ENCODE assay signal across 22 mouse cellular contexts in the genomic region with DNA sequence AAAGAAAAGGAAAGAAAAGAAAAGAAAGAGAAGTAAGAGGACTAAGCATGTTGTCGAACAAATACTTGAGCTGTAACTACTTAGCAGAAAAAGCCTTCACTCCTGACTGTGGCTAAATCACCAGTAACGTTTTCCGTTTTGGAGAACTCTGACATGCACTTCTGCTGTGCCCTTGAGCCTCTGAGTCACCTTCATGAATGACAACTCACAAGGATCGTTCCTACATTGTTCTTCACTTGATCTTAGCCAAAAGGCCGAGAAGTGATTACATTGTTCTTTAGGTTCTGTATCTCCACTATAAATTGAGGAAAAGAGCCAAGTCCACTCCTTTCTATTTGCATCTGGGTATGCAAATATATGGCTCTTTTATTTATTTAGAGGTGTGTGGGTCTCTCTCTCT. TPM values are rescaled to one million over a fixed set of nuclear protein-coding genes. Genes with fewer than 3 reads are reported as not detected.
"Had no signal": no experiment of that assay in that cellular context is flagged by ENCODE, and none has a peak within 500 bp of the region (broad histone marks: within the 10 kb centered on the region; RNA-seq: fewer than 3 reads in every experiment).

No protein-coding gene starts in this region.

- DNase-seq: lung, adult 18-20 months; lung, postnatal 14 days; lung, postnatal 36 days; right cerebral cortex, postnatal 14 days; thymus, adult 2 months; thymus, postnatal 25 days; thymus, postnatal 4 days had no signal

- H3K27me3 ChIP-seq: lung, embryonic 15.5 days; midbrain, embryonic 13.5 days; midbrain, embryonic 15.5 days; neural tube, embryonic 12.5 days; stomach, embryonic 15.5 days had no signal

- H3K4me3 ChIP-seq: lung, embryonic 15.5 days; megakaryocyte, embryonic 14.5 days; midbrain, embryonic 13.5 days; midbrain, embryonic 15.5 days; neural tube, embryonic 12.5 days; stomach, embryonic 15.5 days had no signal

- H3K27ac ChIP-seq: lung, embryonic 15.5 days; macrophage; midbrain, embryonic 13.5 days; midbrain, embryonic 15.5 days; neural tube, embryonic 12.5 days; stomach, embryonic 15.5 days; stomach, postnatal 0 days had no signal

- H3K4me1 ChIP-seq: lung, embryonic 15.5 days; megakaryocyte, embryonic 14.5 days; midbrain, embryonic 13.5 days; midbrain, embryonic 15.5 days; neural tube, embryonic 12.5 days; stomach, embryonic 15.5 days had no signal

- ATAC-seq: lung, postnatal 0 days; midbrain, embryonic 13.5 days; midbrain, embryonic 15.5 days had no signal

- H3K36me3 ChIP-seq: lung, embryonic 15.5 days; midbrain, embryonic 13.5 days; midbrain, embryonic 15.5 days; neural tube, embryonic 12.5 days; stomach, embryonic 15.5 days had no signal

- H3K9me3 ChIP-seq: lung, embryonic 15.5 days; megakaryocyte, embryonic 14.5 days; midbrain, embryonic 13.5 days; midbrain, embryonic 15.5 days; neural tube, embryonic 12.5 days; stomach, embryonic 15.5 days had no signal

- H3K9ac ChIP-seq: lung, embryonic 15.5 days; midbrain, embryonic 13.5 days; midbrain, embryonic 15.5 days; neural tube, embryonic 12.5 days; stomach, embryonic 15.5 days had no signal

- H3K4me2 ChIP-seq: lung, embryonic 15.5 days; midbrain, embryonic 13.5 days; midbrain, embryonic 15.5 days; neural tube, embryonic 12.5 days; stomach, embryonic 15.5 days had no signal

RNA-seq across cellular contexts. Expression of gene Itprid1, which starts 19.8 kb away (rescaled TPM):
- total RNA-seq: megakaryocyte progenitor cell, adult 5-6 weeks; midbrain, postnatal 0 days; monocyte, adult 5-6 weeks; neutrophil, adult 5-6 weeks had no signal
- polyA plus RNA-seq: macrophage; midbrain, embryonic 13.5 days; midbrain, embryonic 15.5 days; midbrain, postnatal 0 days; neural tube, embryonic 12.5 days; spleen, adult 2 months; testis, adult 2 months had no signal
